Mouse (Mus musculus) effector memory CD4-positive, alpha-beta T cell, adult 7 months (primary cell): ENCODE measurements around the gene Mlst8. TPM values are rescaled to one million over a fixed set of nuclear protein-coding genes. Genes with fewer than 3 reads are reported as not detected.

Experiments used
- polyA plus RNA-seq: library from polyadenylated mRNA; unstranded; fragments of 100-300 nt; shearing (Covaris generic); gene quantifications from one replicate; pipeline ENCODE4 v1.2.1, GENCODE M21; 2017

The Mlst8 gene
- polyA plus RNA-seq = 18.7 TPM

GRCm38 (mm10) chr17:24478663-24479380 lies at the start of gene Mlst8:
Gene Mlst8 (minus strand): TSS chr17:24479078.

GRCm38 (mm10) chr17:24527723-24528559 lies 49.1 kb upstream of the Mlst8 start, which contains the start of gene Traf7:
Gene Traf7 (minus strand): TSS chr17:24527938.

GRCm38 (mm10) chr17:24488186-24488661 lies 9.3 kb upstream of the Mlst8 start, which contains the start of gene Caskin1:
Gene Caskin1 (plus strand): TSS chr17:24488601.

GRCm38 (mm10) chr17:24473612-24474275 lies 5.1 kb downstream of the Mlst8 start, which contains the start of gene Bricd5:
Gene Bricd5 (plus strand): TSS chr17:24473884.

GRCm38 (mm10) chr17:24469910-24470602 lies 8.8 kb downstream of the Mlst8 start, which contains the start of the genes E4f1 and Pgp:
Gene E4f1 (minus strand): TSS chr17:24470313.
Gene Pgp (plus strand): TSS chr17:24470392.

GRCm38 (mm10) chr17:24442632-24443155 lies 36.2 kb downstream of the Mlst8 start, which contains the start of gene Dnase1l2:
Gene Dnase1l2 (minus strand): TSS chr17:24443105.

GRCm38 (mm10) chr17:24426471-24427169 lies 52.3 kb downstream of the Mlst8 start, which contains the start of gene Eci1:
Gene Eci1 (plus strand): TSS chr17:24426641.

Other genes with a start within 250 kb of the Mlst8 start
- gene Ccnf, start 227.6 kb downstream of the Mlst8 start, polyA plus RNA-seq = 1.4 TPM
- 0.46 TPM for gene Abca17, start 128.0 kb downstream of the Mlst8 start, polyA plus RNA-seq
- 18.0 TPM for gene Abca3, start 127.1 kb downstream of the Mlst8 start, polyA plus RNA-seq
- gene Rnps1, start 64.5 kb downstream of the Mlst8 start, polyA plus RNA-seq = 197 TPM
- 57.8 TPM for gene Eci1, start 52.4 kb downstream of the Mlst8 start, polyA plus RNA-seq
- gene Dnase1l2, start 36.0 kb downstream of the Mlst8 start, polyA plus RNA-seq = 2.1 TPM
- 118 TPM for gene E4f1, start 8.8 kb downstream of the Mlst8 start, polyA plus RNA-seq
- gene Pgp, start 8.7 kb downstream of the Mlst8 start, polyA plus RNA-seq = 14.9 TPM
- gene Bricd5, start 5.2 kb downstream of the Mlst8 start, polyA plus RNA-seq = 0.74 TPM
- gene Caskin1, start 9.5 kb upstream of the Mlst8 start, polyA plus RNA-seq = 0.39 TPM
- gene Traf7, start 48.9 kb upstream of the Mlst8 start, polyA plus RNA-seq = 57.3 TPM
- gene Rab26, start 55.1 kb upstream of the Mlst8 start, polyA plus RNA-seq = 2.1 TPM
- 41.2 TPM for gene Pkd1, start 70.8 kb upstream of the Mlst8 start, polyA plus RNA-seq
- 34.6 TPM for gene Tsc2, start 153.6 kb upstream of the Mlst8 start, polyA plus RNA-seq
- gene Nthl1, start 153.6 kb upstream of the Mlst8 start, polyA plus RNA-seq = 3.4 TPM
- not detected for gene Slc9a3r2, start 171.2 kb upstream of the Mlst8 start, polyA plus RNA-seq
- not detected for gene Npw, start 179.4 kb upstream of the Mlst8 start, polyA plus RNA-seq
- 17.8 TPM for gene Zfp598, start 190.6 kb upstream of the Mlst8 start, polyA plus RNA-seq
- gene Syngr3, start 210.9 kb upstream of the Mlst8 start, polyA plus RNA-seq = 1.9 TPM
- gene Gfer, start 217.1 kb upstream of the Mlst8 start, polyA plus RNA-seq = 27.8 TPM
- 2.1 TPM for gene Noxo1, start 217.2 kb upstream of the Mlst8 start, polyA plus RNA-seq
- 45.0 TPM for gene Tbl3, start 228.6 kb upstream of the Mlst8 start, polyA plus RNA-seq
- not detected for gene Rnf151, start 239.0 kb upstream of the Mlst8 start, polyA plus RNA-seq
- 933 TPM for gene Rps2, start 239.0 kb upstream of the Mlst8 start, polyA plus RNA-seq
- 150 TPM for gene Ndufb10, start 245.4 kb upstream of the Mlst8 start, polyA plus RNA-seq
- gene Rpl3l, start 248.7 kb upstream of the Mlst8 start, polyA plus RNA-seq = not detected